Mouse (Mus musculus): ENCODE data around the gene Fzr1. TPM values are rescaled to one million over a fixed set of nuclear protein-coding genes. Genes with fewer than 3 reads are reported as not detected.
A peak's percentile ranks its signal among the peaks of the same experiment; 100 is the strongest.

The Fzr1 gene
- polyA plus RNA-seq, 1 experiment = 47.8 TPM

- Histone ChIP-seq H3K27ac (ENCODE audit: insufficient read depth, low read length) (no peak overlapping the region), H3K27me3 (ENCODE audit: control insufficient read depth, insufficient read depth, low read length, poor library complexity, severe bottlenecking) (no peaks in the 10 kb centered on the region), H3K36me3 (ENCODE audit: control insufficient read depth, insufficient read depth, low read length, poor library complexity, severe bottlenecking) (peaks cover 36% of the 10 kb centered on the region), H3K4me3 (ENCODE audit: low read depth, low read length) (no peak overlapping the region), H3K9me3 (replicated peaks; ENCODE audit: control insufficient read depth, insufficient read depth, low read length, poor library complexity, severe bottlenecking) (no peaks in the 10 kb centered on the region), H3K4me1 (ENCODE audit: control insufficient read depth, insufficient read depth, low read length) (no peaks in the 10 kb centered on the region), H3K9ac (ENCODE audit: low read depth, poor library complexity, severe bottlenecking) (no peak overlapping the region)
- TF ChIP-seq CTCF (IDR thresholded peaks at IDR 0.05; ENCODE audit: low read depth, low read length) = no peak
- TF ChIP-seq EP300 (IDR thresholded peaks at IDR 0.05; ENCODE audit: insufficient read depth, low read depth, low read length) = no peak
- no peak for TF ChIP-seq POLR2A (IDR thresholded peaks at IDR 0.05; ENCODE audit: insufficient read depth, low read length)
Measured at GRCm38 (mm10) chr10:81325176-81325575, 53.1 kb downstream of the Fzr1 start.

GRCm38 (mm10) chr10:81323791-81324530 is 54.4 kb downstream of the Fzr1 start:
- Histone ChIP-seq H3K4me3 (ENCODE audit: low read depth, low read length) (no peak overlapping the region), H3K27me3 (ENCODE audit: control insufficient read depth, insufficient read depth, low read length, poor library complexity, severe bottlenecking) (no peaks in the 10 kb centered on the region), H3K9ac (ENCODE audit: low read depth, poor library complexity, severe bottlenecking) (no peak overlapping the region), H3K4me1 (ENCODE audit: control insufficient read depth, insufficient read depth, low read length) (no peaks in the 10 kb centered on the region), H3K9me3 (replicated peaks; ENCODE audit: control insufficient read depth, insufficient read depth, low read length, poor library complexity, severe bottlenecking) (no peaks in the 10 kb centered on the region), H3K27ac (ENCODE audit: insufficient read depth, low read length) (no peak overlapping the region), H3K36me3 (ENCODE audit: control insufficient read depth, insufficient read depth, low read length, poor library complexity, severe bottlenecking) (peaks cover 36% of the 10 kb centered on the region)
- TF ChIP-seq CTCF (IDR thresholded peaks at IDR 0.05; ENCODE audit: low read depth, low read length) (no peak), POLR2A (IDR thresholded peaks at IDR 0.05; ENCODE audit: insufficient read depth, low read length) (no peak), EP300 (IDR thresholded peaks at IDR 0.05; ENCODE audit: insufficient read depth, low read depth, low read length) (no peak)

- Histone ChIP-seq H3K4me3 (ENCODE audit: low read depth, low read length) (no peak overlapping the region), H3K9ac (ENCODE audit: low read depth, poor library complexity, severe bottlenecking) (no peak overlapping the region), H3K27ac (ENCODE audit: insufficient read depth, low read length) (no peak overlapping the region), H3K9me3 (replicated peaks; ENCODE audit: control insufficient read depth, insufficient read depth, low read length, poor library complexity, severe bottlenecking) (no peaks in the 10 kb centered on the region), H3K36me3 (ENCODE audit: control insufficient read depth, insufficient read depth, low read length, poor library complexity, severe bottlenecking) (peaks cover 36% of the 10 kb centered on the region), H3K27me3 (ENCODE audit: control insufficient read depth, insufficient read depth, low read length, poor library complexity, severe bottlenecking) (no peaks in the 10 kb centered on the region), H3K4me1 (ENCODE audit: control insufficient read depth, insufficient read depth, low read length) (no peaks in the 10 kb centered on the region)
- TF ChIP-seq EP300 (IDR thresholded peaks at IDR 0.05; ENCODE audit: insufficient read depth, low read depth, low read length) (no peak), CTCF (IDR thresholded peaks at IDR 0.05; ENCODE audit: low read depth, low read length) (no peak), POLR2A (IDR thresholded peaks at IDR 0.05; ENCODE audit: insufficient read depth, low read length) (no peak)
Measured at GRCm38 (mm10) chr10:81323141-81323775, 55.1 kb downstream of the Fzr1 start.

- peaks cover 36% of the 10 kb centered on the region for H3K36me3 ChIP-seq (ENCODE audit: control insufficient read depth, insufficient read depth, low read length, poor library complexity, severe bottlenecking)
- no peaks in the 10 kb centered on the region for H3K4me1 ChIP-seq (ENCODE audit: control insufficient read depth, insufficient read depth, low read length)
- no peaks in the 10 kb centered on the region for H3K27me3 ChIP-seq (ENCODE audit: control insufficient read depth, insufficient read depth, low read length, poor library complexity, severe bottlenecking)
- H3K27ac ChIP-seq (ENCODE audit: insufficient read depth, low read length) = no peak overlapping the region
- no peak overlapping the region for H3K4me3 ChIP-seq (ENCODE audit: low read depth, low read length)
- TF ChIP-seq POLR2A (IDR thresholded peaks at IDR 0.05; ENCODE audit: insufficient read depth, low read length) (no peak), EP300 (IDR thresholded peaks at IDR 0.05; ENCODE audit: insufficient read depth, low read depth, low read length) (no peak), CTCF (IDR thresholded peaks at IDR 0.05; ENCODE audit: low read depth, low read length) (no peak)
- H3K9me3 ChIP-seq (replicated peaks; ENCODE audit: control insufficient read depth, insufficient read depth, low read length, poor library complexity, severe bottlenecking) = no peaks in the 10 kb centered on the region
- H3K9ac ChIP-seq (ENCODE audit: low read depth, poor library complexity, severe bottlenecking) = no peak overlapping the region
Measured at GRCm38 (mm10) chr10:81322444-81322843, 55.9 kb downstream of the Fzr1 start.

- Histone ChIP-seq H3K9me3 (replicated peaks; ENCODE audit: control insufficient read depth, insufficient read depth, low read length, poor library complexity, severe bottlenecking) (no peaks in the 10 kb centered on the region), H3K36me3 (ENCODE audit: control insufficient read depth, insufficient read depth, low read length, poor library complexity, severe bottlenecking) (peaks cover 31% of the 10 kb centered on the region), H3K4me1 (ENCODE audit: control insufficient read depth, insufficient read depth, low read length) (no peaks in the 10 kb centered on the region), H3K27me3 (ENCODE audit: control insufficient read depth, insufficient read depth, low read length, poor library complexity, severe bottlenecking) (no peaks in the 10 kb centered on the region), H3K27ac (ENCODE audit: insufficient read depth, low read length) (no peak overlapping the region), H3K4me3 (ENCODE audit: low read depth, low read length) (peak overlapping the region; percentile 93), H3K9ac (ENCODE audit: low read depth, poor library complexity, severe bottlenecking) (peak overlapping the region; percentile 92)
- no peak for TF ChIP-seq EP300 (IDR thresholded peaks at IDR 0.05; ENCODE audit: insufficient read depth, low read depth, low read length)
- no peak for TF ChIP-seq CTCF (IDR thresholded peaks at IDR 0.05; ENCODE audit: low read depth, low read length)
- TF ChIP-seq POLR2A (IDR thresholded peaks at IDR 0.05; ENCODE audit: insufficient read depth, low read length) = no peak
Measured at GRCm38 (mm10) chr10:81321436-81321835, 56.9 kb downstream of the Fzr1 start.
